In the genomic region with DNA sequence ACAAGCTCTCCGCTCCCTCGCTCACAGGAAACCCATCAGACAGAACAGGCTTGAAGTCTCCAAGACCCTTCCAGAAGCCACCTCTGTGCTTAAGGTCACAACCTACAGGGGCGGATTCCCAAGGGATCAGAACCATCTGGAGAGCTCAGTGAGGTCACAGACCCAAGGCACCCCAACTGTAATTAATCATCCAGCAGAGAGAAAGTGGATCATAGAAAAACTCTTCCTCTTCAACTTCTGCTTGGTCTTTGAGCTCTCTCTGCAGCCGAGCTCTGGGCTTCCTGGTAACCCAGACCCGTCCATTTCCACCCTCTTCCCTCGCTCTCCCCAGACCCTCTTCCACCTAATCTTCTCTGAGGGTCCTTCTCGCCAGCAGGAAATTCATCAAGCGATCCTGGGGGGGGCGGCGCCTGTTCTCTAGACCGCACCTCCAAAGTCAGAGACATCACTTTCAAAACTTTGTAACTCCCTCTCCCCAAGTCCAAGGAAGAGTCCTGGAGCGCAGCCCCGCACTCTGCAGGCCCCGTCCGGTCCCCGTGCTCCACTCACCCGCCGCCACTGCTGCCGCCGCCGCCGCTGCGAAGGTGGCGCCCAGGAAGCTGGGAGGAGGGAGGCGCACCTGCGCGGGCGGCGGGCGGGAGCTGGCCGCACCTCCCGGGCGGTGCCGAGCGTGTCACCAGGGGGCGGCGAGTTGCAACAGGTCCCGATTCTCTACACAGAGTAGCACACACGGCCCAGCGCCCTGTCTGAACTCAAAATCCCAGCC, we compare ENCODE assay signal across 8 mouse cellular contexts. TPM values are rescaled to one million over a fixed set of nuclear protein-coding genes. Genes with fewer than 3 reads are reported as not detected.
DNase-seq lines count a peak whose midpoint lies in the region; ATAC-seq and TF ChIP-seq lines count a peak whose summit lies in the region.

A gene (minus strand): TSS at position 602 of the 766 bp plus-strand sequence.

- WGBS in hindbrain, embryonic 14.5 days: 4% methylated on average over 39 of the region's 40 CpGs
- 4% methylated on average over 40 of the region's 40 CpGs for WGBS in midbrain, embryonic 15.5 days

- no peaks in the 10 kb centered on the region for H3K36me3 ChIP-seq in hindbrain, embryonic 14.5 days (replicated peaks; ENCODE audit: control insufficient read depth, insufficient read depth)
- H3K36me3 ChIP-seq in midbrain, embryonic 15.5 days (replicated peaks): no peaks in the 10 kb centered on the region

- peaks cover 10% of the 10 kb centered on the region; the same call in 1 of the 2 replicates for H3K4me1 ChIP-seq in hindbrain, embryonic 14.5 days (replicated peaks; ENCODE audit: control insufficient read depth, insufficient read depth, low read length)
- H3K4me1 ChIP-seq in midbrain, embryonic 15.5 days: peaks cover 7% of the 10 kb centered on the region; the same call in 1 of the 2 replicates

- peak; percentile 58; the same call in 1 of the 2 replicates for ATAC-seq in hindbrain, embryonic 14.5 days (ENCODE audit: low FRiP score)
- ATAC-seq in midbrain, embryonic 15.5 days (replicated peaks): peak; percentile 80

- no peak within 1 kb of the TSS for H3K27ac ChIP-seq in layer of hippocampus, adult 2 months
- no peak within 1 kb of the TSS for H3K27ac ChIP-seq in hindbrain, embryonic 14.5 days
- H3K27ac ChIP-seq in midbrain, embryonic 15.5 days: no peak within 1 kb of the TSS

- H3K27me3 ChIP-seq in hindbrain, embryonic 14.5 days (ENCODE audit: control insufficient read depth, insufficient read depth, low read length): peaks cover 8% of the 10 kb centered on the region; the same call in 1 of the 2 replicates
- no peaks in the 10 kb centered on the region for H3K27me3 ChIP-seq in midbrain, embryonic 15.5 days (replicated peaks)

- TF ChIP-seq CTCF in layer of hippocampus, adult 2 months (conservative IDR thresholded peaks at IDR 0.05): no peak

- DNase-seq in layer of hippocampus, adult 2 months (ENCODE audit: low spot score in 2 of 2): no peak
- no peak for DNase-seq in layer of hippocampus, adult 11-12 months (ENCODE audit: low spot score)
- DNase-seq in embryo, embryonic 11 days: peak; percentile 60
- DNase-seq in hindbrain, embryonic 14.5 days (ENCODE audit: low spot score): no peak
- DNase-seq in liver: peak; percentile 42
- peak; percentile 14 for DNase-seq in urinary bladder, postnatal 10 days (ENCODE audit: low spot score)
- DNase-seq in right cerebral cortex, adult 2 months (ENCODE audit: low spot score in 2 of 2): no peak

- H3K9me3 ChIP-seq in hindbrain, embryonic 14.5 days (ENCODE audit: control insufficient read depth, low read length): no peaks in the 10 kb centered on the region
- H3K9me3 ChIP-seq in midbrain, embryonic 15.5 days: no peaks in the 10 kb centered on the region

- peak within 1 kb of the TSS; percentile 58 for H3K9ac ChIP-seq in hindbrain, embryonic 14.5 days
- H3K9ac ChIP-seq in midbrain, embryonic 15.5 days: peak within 1 kb of the TSS; percentile 21; the same call in 1 of the 2 replicates

- peak within 1 kb of the TSS; percentile 54 for H3K4me3 ChIP-seq in layer of hippocampus, adult 2 months
- peak within 1 kb of the TSS; percentile 39 for H3K4me3 ChIP-seq in hindbrain, embryonic 14.5 days (replicated peaks; ENCODE audit: low read length)
- peak within 1 kb of the TSS; percentile 48 for H3K4me3 ChIP-seq in midbrain, embryonic 15.5 days

- peak within 1 kb of the TSS; percentile 78 for H3K4me2 ChIP-seq in hindbrain, embryonic 14.5 days (replicated peaks)
- peak within 1 kb of the TSS; percentile 91 for H3K4me2 ChIP-seq in midbrain, embryonic 15.5 days

RNA-seq across cellular contexts. Expression of the gene that starts here (rescaled TPM):
- under 1 TPM in 1 of 2 experiments, not detected in 1; 0.10 TPM for total RNA-seq in layer of hippocampus, adult 2 months (2021)
- 0.07 and 0.19 TPM in 2 replicates for polyA plus RNA-seq in hindbrain, embryonic 14.5 days (2014; fragmentation: Nextera tagmentation; extraction: Ambion mirVana)
- polyA plus RNA-seq in midbrain, embryonic 15.5 days (2015; fragmentation: Nextera tagmentation; extraction: Ambion mirVana): 0.06 and 0.10 TPM in 2 replicates

Comparison
In these comparisons a context has a peak if more than half of its experiments do, and no peak if none do; other contexts are left out.
1. Peak in ATAC-seq, H3K4me3 ChIP-seq, H3K9ac ChIP-seq and H3K4me2 ChIP-seq in hindbrain, embryonic 14.5 days; RNA of the gene not detected or under 1 TPM.
2. Peak in ATAC-seq, H3K4me3 ChIP-seq, H3K9ac ChIP-seq and H3K4me2 ChIP-seq in midbrain, embryonic 15.5 days; RNA of the gene not detected or under 1 TPM.
3. DNase-seq: peak in embryo, embryonic 11 days (single experiment), liver (single experiment) and urinary bladder, postnatal 10 days (single experiment); none in layer of hippocampus, adult 2 months (0 of 2), layer of hippocampus, adult 11-12 months (single experiment), hindbrain, embryonic 14.5 days (single experiment) and right cerebral cortex, adult 2 months (0 of 2).
4. Peak in every context shown above with its lines, with median percentiles within 50 percentile points of each other: H3K4me3 ChIP-seq.